Comparison of ENCODE assay signal across 8 mouse cellular contexts in genomic region chr14:72710341-72711027, GRCm38 (mm10). TPM values are rescaled to one million over a fixed set of nuclear protein-coding genes. Genes with fewer than 3 reads are reported as not detected.
DNase-seq lines count a peak whose midpoint lies in the region; ATAC-seq lines count a peak whose summit lies in the region.

No protein-coding gene starts in this region.

- no peaks in the 10 kb centered on the region for H3K36me3 ChIP-seq in embryonic facial prominence, embryonic 15.5 days

- H3K27me3 ChIP-seq in embryonic facial prominence, embryonic 15.5 days = 0 out of 2 replicates have a peak, but pooled peaks cover 3% of the 10 kb centered on the region

- H3K4me3 ChIP-seq in embryonic facial prominence, embryonic 15.5 days (replicated peaks) = peak overlapping the region; percentile 83

- peak overlapping the region; percentile 79 for H3K27ac ChIP-seq in embryonic facial prominence, embryonic 15.5 days (replicated peaks)

- intact Hi-C loops in heart, postnatal 25 days (cut with DNase I) = loop anchor here (10.0 kb wide), 1 partner anchor 274 kb away; no protein-coding TSS in a partner anchor

- H3K9me3 ChIP-seq in embryonic facial prominence, embryonic 15.5 days (replicated peaks) = no peaks in the 10 kb centered on the region

- 2% methylated on average over 38 of the region's 38 CpGs for WGBS in embryonic facial prominence, embryonic 15.5 days

- peak overlapping the region; percentile 81 for H3K4me2 ChIP-seq in embryonic facial prominence, embryonic 15.5 days (replicated peaks)

- H3K9ac ChIP-seq in embryonic facial prominence, embryonic 15.5 days = peak overlapping the region; percentile 69

- DNase-seq in cerebellum, adult 8-10 months = peak; percentile 8
- no peak for DNase-seq in cerebellum, adult 11 months
- DNase-seq in heart, postnatal 25 days (ENCODE audit: low spot score) = peak; percentile 2
- DNase-seq in kidney, postnatal 4 days = peak; percentile 55 to 71
- peak; percentile 45 for DNase-seq in lung, postnatal 10 days
- DNase-seq in retina, embryonic 14.5 days (ENCODE audit: low spot score) = peak; percentile 30

- ATAC-seq in activated CD4-positive, CD25-positive, alpha-beta regulatory T cell, adult 4 months = peak; percentile 17
- no peak; the same call in 1 of the 2 replicates for ATAC-seq in embryonic facial prominence, embryonic 15.5 days (ENCODE audit: insufficient number of reproducible peaks, low FRiP score, low TSS enrichment, low read depth)

- H3K4me1 ChIP-seq in embryonic facial prominence, embryonic 15.5 days = peaks cover 9% of the 10 kb centered on the region; the same call in 1 of the 2 replicates

RNA-seq across cellular contexts. Expression of gene Fndc3a, which starts 0.7 kb away (rescaled TPM):
- polyA plus RNA-seq in activated CD4-positive, CD25-positive, alpha-beta regulatory T cell, adult 4 months (2017; shearing (Covaris generic)) = 10 to 100 TPM; 11.6 to 17.8 TPM
- polyA plus RNA-seq in embryonic facial prominence, embryonic 15.5 days (2015; fragmentation: Nextera tagmentation; extraction: Ambion mirVana) = 40.0 and 43.6 TPM in 2 replicates
- 10 to 100 TPM; 15.1 to 18.0 TPM for total RNA-seq in heart, postnatal 25 days (2021)
